Mouse (Mus musculus) ES-E14 (cell line): ENCODE measurements at regions not wholly inside any gene's neighbourhood (a gene's known extent, or its start where the extent isn't known, plus 50 kb on each side); places are given as distances from the start of the nearest gene placed in this dataset.

Source experiments
- HCFC1 ChIP-seq: IDR thresholded peaks from 2 replicates; pipeline ENCODE4 v1.6.1; 2012; ENCODE audit warnings: low read length, inconsistent platforms, borderline replicate concordance; ENCODE audit not compliant: insufficient read depth
- MAFK ChIP-seq: IDR thresholded peaks from 2 replicates; pipeline ENCODE4 v1.6.1; 2014; ENCODE audit warnings: mild to moderate bottlenecking, low read depth, low read length, inconsistent platforms; ENCODE audit not compliant: insufficient read depth
- ZC3H11A ChIP-seq: IDR thresholded peaks from 2 replicates; pipeline ENCODE4 v1.6.1; 2012; ENCODE audit warnings: low read depth, mild to moderate bottlenecking, inconsistent platforms, low read length, borderline replicate concordance

DNA sequence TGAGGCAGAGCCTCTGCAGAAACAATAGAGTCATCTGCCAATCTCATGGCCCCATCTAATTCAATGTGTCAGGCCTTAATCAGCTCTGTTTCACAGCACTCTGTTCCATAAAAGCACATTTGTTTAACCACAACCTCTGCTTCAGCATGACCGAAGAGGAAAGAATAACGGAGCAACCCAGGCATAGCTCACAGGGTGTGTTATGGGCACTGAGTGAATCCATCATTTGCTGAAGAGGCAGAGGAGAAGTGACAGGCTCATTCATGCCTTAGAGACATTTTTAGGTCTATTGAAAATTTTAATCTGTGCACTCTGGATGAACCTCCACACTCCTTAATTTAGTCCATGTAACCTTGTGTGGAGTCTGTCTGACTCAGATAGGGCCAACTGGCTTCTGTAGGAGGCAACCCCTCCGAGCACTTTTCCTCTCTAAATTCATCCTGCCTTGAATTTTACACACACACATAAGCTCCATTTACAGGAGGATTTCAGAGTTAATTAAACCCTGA, 1027.1 kb upstream of the Slc10a2 start:
- no peak for TF ChIP-seq MAFK
- TF ChIP-seq HCFC1: no peak
- no peak for TF ChIP-seq ZC3H11A
